Mouse (Mus musculus) liver (tissue): ENCODE measurements around the gene Ccdc7a.
A peak's percentile ranks its signal among the peaks of the same experiment; 100 is the strongest.
"Not testable (repeated sequence)": the region's sequence is repeated elsewhere in the genome, so short reads cannot be mapped to it uniquely, and the experiment has no call there.

Experiments used
- DNase-seq: peaks from one replicate; pipeline ENCODE4 v3.0.0-alpha.2; 2020; ENCODE audit warnings: mixed read lengths

Ccdc7a gene

DNA sequence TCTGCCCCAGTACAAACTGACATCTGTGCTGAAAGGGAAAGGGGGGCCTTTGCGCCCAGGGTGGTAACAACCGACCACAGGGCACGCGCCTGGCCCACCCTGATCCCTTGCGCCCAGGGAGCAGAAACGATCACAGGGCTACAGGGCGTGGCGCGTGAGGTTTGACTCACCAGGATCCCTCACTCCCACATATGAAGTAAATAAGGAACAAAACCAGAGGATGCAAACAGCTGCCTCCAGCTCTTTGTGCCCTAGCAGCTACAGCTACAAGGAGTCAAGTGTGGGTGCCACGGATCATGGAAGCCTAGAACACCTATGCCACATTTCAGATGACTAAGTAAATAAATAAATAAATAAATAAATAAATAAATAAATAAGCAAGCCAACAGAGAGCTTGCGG lies at the start of gene Ccdc7a:
Ccdc7a (minus strand) TSS at position 101 of the 400 bp plus-strand sequence.
- not testable (repeated sequence) for DNase-seq

DNA sequence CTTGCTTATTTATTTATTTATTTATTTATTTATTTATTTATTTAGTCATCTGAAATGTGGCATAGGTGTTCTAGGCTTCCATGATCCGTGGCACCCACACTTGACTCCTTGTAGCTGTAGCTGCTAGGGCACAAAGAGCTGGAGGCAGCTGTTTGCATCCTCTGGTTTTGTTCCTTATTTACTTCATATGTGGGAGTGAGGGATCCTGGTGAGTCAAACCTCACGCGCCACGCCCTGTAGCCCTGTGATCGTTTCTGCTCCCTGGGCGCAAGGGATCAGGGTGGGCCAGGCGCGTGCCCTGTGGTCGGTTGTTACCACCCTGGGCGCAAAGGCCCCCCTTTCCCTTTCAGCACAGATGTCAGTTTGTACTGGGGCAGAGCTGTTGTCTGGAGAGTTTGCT lies 1.5 kb upstream of the Ccdc7a start, which contains the start of gene Ccdc7b:
Ccdc7b (plus strand) TSS at position 301 of the 400 bp plus-strand sequence.
- DNase-seq: not testable (repeated sequence)

DNA sequence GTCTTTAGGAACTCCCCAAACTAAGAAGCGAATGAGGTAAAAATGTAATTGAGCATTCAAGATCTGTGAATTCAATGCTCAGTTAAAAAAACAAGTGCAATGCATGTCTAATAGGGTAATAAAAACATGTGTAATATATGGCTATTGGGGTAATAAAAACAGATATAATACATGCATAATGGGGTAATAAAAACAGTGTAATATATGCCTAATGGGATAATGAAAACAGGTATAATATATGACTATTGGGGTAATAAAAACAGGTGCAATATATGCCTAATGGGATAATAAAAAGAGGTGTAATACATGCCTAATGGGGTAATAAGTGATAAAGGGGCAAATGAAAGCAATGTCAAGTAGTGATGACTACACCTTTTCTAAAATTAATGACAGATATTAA lies 73.9 kb downstream of the Ccdc7a start:
- DNase-seq: no peak

DNA sequence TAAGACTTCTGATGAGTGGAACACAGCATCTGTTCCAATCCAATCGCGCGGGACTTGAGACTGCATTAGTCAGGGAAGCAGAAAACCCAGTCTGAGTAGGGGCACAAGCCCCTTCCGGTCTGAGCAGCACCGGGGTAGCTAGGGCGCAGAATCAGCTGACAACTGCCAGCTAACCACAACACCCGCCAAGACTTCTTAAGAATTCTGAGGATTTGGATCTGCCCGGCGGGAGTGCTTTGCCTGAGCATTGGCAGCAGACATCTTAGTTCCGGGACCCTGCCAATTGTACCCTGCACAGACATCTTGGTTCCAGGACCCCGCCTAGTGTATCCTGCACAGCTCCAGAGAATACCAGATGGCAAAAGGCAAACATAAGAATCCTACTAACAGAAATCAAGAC lies 116.4 kb downstream of the Ccdc7a start:
- not testable (repeated sequence) for DNase-seq

DNA sequence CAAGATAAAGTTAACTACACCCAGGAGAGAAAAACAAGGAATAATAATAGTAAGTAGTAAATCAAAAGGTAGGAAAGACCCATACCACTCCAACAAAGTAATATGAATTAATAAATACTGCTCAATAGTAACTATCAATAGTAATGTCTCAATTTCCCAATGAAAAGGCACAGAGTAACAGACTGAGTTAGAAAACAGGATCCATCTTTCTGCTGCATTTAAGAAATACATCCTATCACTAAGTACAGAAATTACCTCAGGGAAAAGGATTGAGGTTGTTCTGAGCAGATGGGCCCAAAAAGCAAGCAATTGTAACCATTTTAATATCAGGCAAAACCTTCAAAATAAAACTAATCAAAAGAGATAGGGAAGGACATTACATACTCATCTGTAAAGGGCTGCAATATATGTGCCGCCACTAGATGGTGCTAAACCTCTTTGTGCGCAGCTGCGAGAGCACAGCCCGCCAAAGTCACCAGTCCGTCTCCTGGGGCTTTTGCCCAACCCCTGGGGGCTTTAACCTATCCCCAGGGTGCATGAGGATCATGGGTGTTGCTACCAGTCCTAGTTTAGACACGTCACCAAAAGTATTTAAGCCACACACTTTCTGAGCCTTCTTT lies 124.2 kb downstream of the Ccdc7a start:
- not testable (repeated sequence) for DNase-seq

- DNase-seq: no peak
These were observed 131.9 kb downstream of the Ccdc7a start for GRCm38 (mm10) chr8:128933446-128933845.

DNA sequence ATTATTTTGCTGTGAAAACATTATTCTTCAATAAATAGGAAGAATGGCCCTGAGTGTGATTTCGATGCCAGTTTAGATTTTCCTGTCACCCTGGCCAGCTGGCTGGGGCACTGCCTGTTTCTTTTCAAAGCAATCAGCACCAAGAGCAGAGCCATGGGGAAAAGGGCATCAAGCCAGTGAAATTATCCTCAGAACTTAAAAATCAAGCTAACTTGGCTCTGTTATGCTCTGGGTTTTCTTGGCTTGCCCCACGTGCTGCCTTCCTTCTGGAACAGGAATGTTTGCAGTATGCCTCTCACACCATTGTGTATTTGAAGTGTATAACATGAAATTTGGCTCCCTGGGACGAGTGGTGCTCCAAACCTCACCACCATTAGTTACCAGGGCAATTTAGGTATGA lies 182.6 kb downstream of the Ccdc7a start:
- no peak for DNase-seq

GRCm38 (mm10) chr8:128843749-128844148 lies 221.6 kb downstream of the Ccdc7a start:
- DNase-seq: no peak

DNA sequence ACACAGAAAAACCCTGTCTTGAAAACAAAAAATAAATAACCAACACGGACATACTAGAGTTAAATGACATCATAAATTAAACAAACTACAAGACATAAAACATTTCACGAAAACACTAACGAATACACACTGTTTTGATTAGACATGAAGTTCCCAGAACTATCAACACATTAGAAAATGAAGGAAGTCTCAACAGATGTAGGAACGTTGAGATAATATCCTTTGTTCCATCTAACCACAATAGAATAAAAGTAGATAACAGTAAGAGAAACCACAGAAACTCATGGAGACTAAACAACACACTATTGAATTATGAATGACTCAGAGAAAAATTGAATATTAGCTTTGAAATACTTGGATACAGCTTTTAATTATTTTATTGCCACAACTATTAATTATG lies 252.8 kb downstream of the Ccdc7a start:
- no peak for DNase-seq

DNA sequence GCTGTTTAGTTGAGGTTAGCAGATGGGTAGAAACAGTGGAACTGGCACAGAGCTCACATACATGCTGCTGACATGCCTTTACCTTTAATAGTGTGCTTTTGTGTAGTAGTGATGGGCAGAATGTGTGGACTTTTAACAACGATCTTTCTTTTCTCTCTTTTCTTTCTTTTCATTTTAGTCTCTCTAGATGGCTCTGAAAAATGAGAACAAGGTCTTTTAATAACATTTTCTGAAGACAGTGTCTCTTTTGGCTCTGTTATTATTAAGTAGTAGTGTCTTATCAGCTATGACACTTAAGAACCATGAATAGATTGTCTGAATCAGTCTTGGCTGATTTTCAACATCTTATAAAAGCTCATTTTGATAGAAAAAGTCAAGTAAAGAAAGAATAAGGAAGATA lies 266.7 kb downstream of the Ccdc7a start, which contains the start of gene Gm3952:
Gm3952 (minus strand) TSS at position 101 of the 400 bp plus-strand sequence.
- DNase-seq: no peak

- no peak for DNase-seq
These were observed 329.6 kb downstream of the Ccdc7a start for GRCm38 (mm10) chr8:128735692-128736091.

GRCm38 (mm10) chr8:128734118-128734517 lies 331.2 kb downstream of the Ccdc7a start:
- DNase-seq: no peak

- no peak for DNase-seq
These were observed 333.1 kb downstream of the Ccdc7a start for GRCm38 (mm10) chr8:128732254-128732653.

- DNase-seq: no peak
These were observed 338.1 kb downstream of the Ccdc7a start for GRCm38 (mm10) chr8:128727213-128727612.

- DNase-seq: no peak
These were observed 340.5 kb downstream of the Ccdc7a start for GRCm38 (mm10) chr8:128724819-128725218.

DNA sequence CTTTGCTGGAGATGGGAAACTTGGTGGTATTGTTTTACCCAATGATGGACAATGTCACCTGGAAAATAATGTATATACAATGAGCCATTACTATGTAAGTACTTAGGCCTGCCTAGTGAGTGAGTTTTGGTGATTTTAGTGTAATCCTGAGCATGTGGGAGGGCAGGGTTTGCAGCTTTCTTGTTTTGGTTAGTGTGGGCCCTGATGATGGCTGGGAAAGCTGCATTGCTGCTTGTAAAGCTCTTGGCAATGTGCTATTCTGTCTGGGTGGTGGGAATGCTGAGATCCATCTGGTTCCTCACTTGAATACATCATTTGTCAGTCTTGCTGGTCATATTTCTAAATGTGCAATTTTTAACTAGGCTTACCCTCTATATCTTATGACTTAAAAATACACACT lies 349.1 kb downstream of the Ccdc7a start:
- no peak for DNase-seq

DNA sequence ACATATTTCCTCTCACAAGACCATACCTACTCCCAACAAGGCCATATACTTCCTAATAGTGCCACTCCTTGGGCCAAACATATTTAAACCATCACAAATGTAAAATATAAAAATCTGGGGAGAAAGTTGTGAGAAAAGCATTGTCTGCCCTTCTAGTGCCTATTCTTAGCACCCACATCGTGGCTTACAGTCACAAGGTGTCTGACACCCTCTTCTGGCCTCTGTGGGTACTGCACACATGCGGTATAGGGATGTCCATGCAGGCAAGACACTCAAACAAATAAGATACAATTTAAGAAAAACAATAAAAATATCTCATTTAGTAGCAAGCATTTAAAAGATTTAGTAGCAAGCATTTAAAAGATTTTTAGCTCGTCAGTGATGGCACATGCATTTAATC lies 356.1 kb downstream of the Ccdc7a start:
- peak; percentile 83 for DNase-seq

GRCm38 (mm10) chr8:128704836-128705235 lies 360.5 kb downstream of the Ccdc7a start:
- DNase-seq: no peak

- no peak for DNase-seq
These were observed 360.9 kb downstream of the Ccdc7a start for GRCm38 (mm10) chr8:128704376-128704775.

GRCm38 (mm10) chr8:128697945-128698344 lies 367.4 kb downstream of the Ccdc7a start:
- no peak for DNase-seq

DNA sequence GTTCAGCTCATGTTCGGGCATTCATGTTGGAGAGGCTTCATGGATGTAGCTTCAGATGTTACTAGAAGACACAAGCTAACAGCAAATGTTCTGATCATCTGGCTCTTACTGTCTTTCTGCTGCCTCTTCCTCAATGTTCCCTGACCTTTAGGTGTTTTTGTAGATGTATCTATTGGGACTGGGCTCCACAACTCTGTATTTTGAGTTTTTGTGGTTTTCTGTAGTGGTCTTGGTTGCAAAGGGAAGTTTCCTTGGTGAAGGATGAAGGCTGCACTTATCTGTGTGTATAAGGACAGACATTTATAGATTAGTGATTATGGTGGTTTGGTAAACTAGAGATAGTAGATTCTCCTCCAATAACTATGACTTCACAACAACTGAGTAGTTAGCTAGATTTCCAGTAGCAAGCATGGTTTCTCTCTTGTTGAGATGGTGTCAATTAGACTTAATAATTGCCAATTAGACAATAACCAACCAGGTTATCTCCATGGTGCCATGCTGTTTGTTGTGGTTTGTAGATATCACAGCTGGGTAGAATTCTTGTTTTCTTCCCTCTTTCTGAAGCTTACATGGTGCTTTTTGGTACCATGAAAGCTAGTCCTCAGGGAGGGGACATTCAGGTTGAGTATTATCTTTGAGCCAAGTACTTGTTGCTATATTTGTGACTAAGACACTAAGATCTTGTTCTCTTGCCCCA lies 368.5 kb downstream of the Ccdc7a start:
- no peak for DNase-seq

- peak; percentile 51 for DNase-seq
These were observed 375.3 kb downstream of the Ccdc7a start for GRCm38 (mm10) chr8:128690056-128690455.

DNA sequence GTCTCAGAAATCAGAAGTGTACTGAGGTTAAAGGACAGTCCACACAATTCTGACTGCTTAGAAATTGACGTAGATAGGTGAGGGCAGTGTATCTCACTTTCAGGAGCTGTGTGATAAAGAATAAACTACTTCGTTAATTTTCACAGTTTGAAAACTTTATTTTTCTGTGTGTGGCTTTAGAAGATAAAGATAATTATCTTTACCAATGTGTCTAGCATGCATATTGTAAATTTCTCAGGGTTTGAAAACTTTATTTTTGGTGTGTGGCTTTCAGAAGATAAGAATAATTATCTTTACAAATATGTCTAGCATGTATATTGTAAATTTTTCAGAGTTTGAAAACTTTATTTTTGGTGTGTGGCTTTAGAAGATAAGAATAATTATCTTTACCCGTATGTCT lies 376.6 kb downstream of the Ccdc7a start:
- DNase-seq: no peak

DNA sequence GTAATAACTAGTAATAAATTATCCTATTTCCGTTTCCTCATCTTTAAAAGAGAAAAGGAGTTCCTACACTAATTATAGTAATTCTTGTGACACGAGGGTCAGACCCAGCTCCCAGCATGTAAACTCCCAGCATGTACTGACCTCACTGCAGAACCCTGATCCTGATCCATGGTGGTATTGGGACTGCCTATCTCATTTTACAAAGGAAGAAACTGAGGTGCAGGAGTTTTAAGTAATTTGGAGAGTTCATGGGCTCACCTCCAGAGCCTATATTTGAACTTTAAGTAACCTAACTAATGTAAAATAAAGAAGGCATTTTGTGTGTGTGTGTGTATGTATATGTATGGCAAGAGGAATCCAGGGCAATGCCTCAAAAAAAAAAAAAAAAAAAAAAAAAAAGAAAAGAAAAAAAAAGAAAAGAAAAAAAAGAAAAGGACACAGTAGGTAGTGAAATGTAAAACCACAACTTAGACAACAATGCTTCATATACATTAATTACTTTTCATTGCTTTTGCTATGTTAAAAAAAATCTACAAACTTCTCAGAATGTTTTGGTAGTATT lies 378.8 kb downstream of the Ccdc7a start:
- DNase-seq: no peak
